Mouse (Mus musculus): ENCODE measurements around the gene Ikzf2. TPM values are rescaled to one million over a fixed set of nuclear protein-coding genes. Genes with fewer than 3 reads are reported as not detected.

The Ikzf2 gene
- polyA plus RNA-seq, 1 experiment from 2014 or later: 0.60 TPM

- WGBS (ENCODE audit: missing documents): 38% methylated on average over 11 of the region's 11 CpGs
- no peaks in the 10 kb centered on the region for H3K36me3 ChIP-seq (ENCODE audit: inconsistent target)
- no peak overlapping the region for H3K4me3 ChIP-seq (ENCODE audit: inconsistent target)
- H3K79me2 ChIP-seq (ENCODE audit: inconsistent target): no peaks in the 10 kb centered on the region
- H3K27ac ChIP-seq: no peak overlapping the region
These were observed 193.6 kb downstream of the Ikzf2 start for GRCm38 (mm10) chr1:69493309-69494047.

- Histone ChIP-seq H3K27ac (no peak overlapping the region), H3K4me3 (ENCODE audit: inconsistent target) (no peak overlapping the region), H3K79me2 (ENCODE audit: inconsistent target) (no peaks in the 10 kb centered on the region), H3K36me3 (ENCODE audit: inconsistent target) (no peaks in the 10 kb centered on the region)
- WGBS (ENCODE audit: missing documents): 91% methylated on average over 4 of the region's 4 CpGs
These were observed 195.0 kb downstream of the Ikzf2 start for GRCm38 (mm10) chr1:69492013-69492412.

- Histone ChIP-seq H3K36me3 (ENCODE audit: inconsistent target) (no peaks in the 10 kb centered on the region), H3K79me2 (ENCODE audit: inconsistent target) (no peaks in the 10 kb centered on the region), H3K4me3 (ENCODE audit: inconsistent target) (no peak overlapping the region), H3K27ac (no peak overlapping the region)
- WGBS (ENCODE audit: missing documents): 93% methylated on average over 7 of the region's 7 CpGs
These were observed 198.0 kb downstream of the Ikzf2 start for GRCm38 (mm10) chr1:69489026-69489425.

GRCm38 (mm10) chr1:69488625-69489024 lies 198.4 kb downstream of the Ikzf2 start:
- H3K4me3 ChIP-seq (ENCODE audit: inconsistent target): no peak overlapping the region
- WGBS (ENCODE audit: missing documents): 84% methylated on average over 5 of the region's 6 CpGs
- no peaks in the 10 kb centered on the region for H3K79me2 ChIP-seq (ENCODE audit: inconsistent target)

More at GRCm38 (mm10) chr1:69488625-69489024, 198.4 kb downstream of the Ikzf2 start:
- H3K36me3 ChIP-seq (ENCODE audit: inconsistent target): no peaks in the 10 kb centered on the region
- H3K27ac ChIP-seq: no peak overlapping the region

Other genes with a start within 250 kb of the Ikzf2 start
- gene Spag16, start 139.7 kb upstream of the Ikzf2 start, polyA plus RNA-seq (2018): not detected in 3 replicates